Mouse (Mus musculus) bone marrow macrophage, adult 2 months (primary cell): ENCODE measurements around the gene B4galt4. TPM values are rescaled to one million over a fixed set of nuclear protein-coding genes. Genes with fewer than 3 reads are reported as not detected.

ENCODE experiments used
- H3K27ac ChIP-seq: 2 replicates; pipeline ENCODE4 v1.5.1; 2012; ENCODE audit warnings: low read depth, low read length; ENCODE audit not compliant: insufficient read depth
- H3K4me1 ChIP-seq: 2 replicates; pipeline ENCODE4 v1.6.1; 2012; ENCODE audit warnings: low read length; ENCODE audit not compliant: control insufficient read depth, insufficient read depth
- H3K4me3 ChIP-seq: 2 replicates; pipeline ENCODE4 v1.5.1; 2012; ENCODE audit warnings: mild to moderate bottlenecking, low read length, moderate library complexity; ENCODE audit not compliant: insufficient read depth
- CTCF ChIP-seq: IDR thresholded peaks from 2 replicates; pipeline ENCODE4 v1.5.1; 2012; ENCODE audit warnings: low read depth, mild to moderate bottlenecking, low read length, moderate library complexity
- POLR2A ChIP-seq: IDR thresholded peaks from 2 replicates; pipeline ENCODE4 v1.6.1; 2012; ENCODE audit warnings: mild to moderate bottlenecking, low read depth, low read length, borderline replicate concordance
- polyA plus RNA-seq: library from polyadenylated mRNA; stranded (reverse); fragments of >200 nt; gene quantifications from 2 replicates; pipeline ENCODE4 v1.2.4, GENCODE M21; 2012; ENCODE audit not compliant: missing spikeins, insufficient read depth, insufficient read length

The B4galt4 gene
- polyA plus RNA-seq, 1 experiment = 9.8 TPM

DNA sequence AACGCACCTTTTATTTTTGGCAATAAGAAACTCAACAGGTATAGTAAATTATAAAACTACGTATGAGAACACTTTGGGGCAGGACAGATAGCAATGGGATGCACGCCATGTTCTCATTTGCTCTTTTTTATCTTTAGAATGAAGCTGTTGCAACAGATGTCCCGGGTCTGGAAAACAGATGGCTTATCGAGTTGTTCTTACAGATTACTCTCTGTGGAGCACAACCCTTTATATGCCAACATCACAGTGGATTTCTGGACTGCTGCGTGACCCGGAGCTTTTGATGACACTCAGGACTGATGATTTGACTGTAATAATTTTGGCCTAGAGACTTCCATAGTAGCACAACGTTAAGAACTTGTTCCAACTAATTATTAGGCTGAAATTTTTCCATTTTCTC lies 25.7 kb downstream of the B4galt4 start:
- TF ChIP-seq POLR2A (no peak), CTCF (no peak)

DNA sequence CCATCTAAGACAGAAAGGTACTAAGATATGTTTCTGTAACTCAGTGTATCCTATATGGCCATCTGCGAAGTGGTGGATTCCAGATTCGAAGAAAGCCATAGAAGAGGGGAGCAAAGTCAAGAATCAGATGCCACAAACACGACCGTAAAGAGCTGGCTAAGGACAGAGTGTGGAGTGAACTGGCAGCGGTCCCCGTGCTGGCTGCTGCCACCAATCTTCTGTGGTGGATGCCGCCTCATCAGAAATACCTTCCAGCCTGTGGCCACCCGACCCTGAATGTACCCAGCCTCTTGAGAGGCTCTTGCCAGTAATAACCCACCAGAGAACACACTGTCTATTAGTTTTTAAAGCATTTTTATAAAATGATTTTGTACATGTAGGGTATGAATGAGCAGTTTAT lies 26.3 kb downstream of the B4galt4 start:
- TF ChIP-seq CTCF (no peak), POLR2A (no peak)

More for the DNA sequence above, 25.7 kb downstream of the B4galt4 start:
- H3K27ac ChIP-seq = no peak overlapping the region
- peaks cover 24% of the 10 kb centered on the region for H3K4me1 ChIP-seq
- H3K4me3 ChIP-seq = no peak overlapping the region

DNA sequence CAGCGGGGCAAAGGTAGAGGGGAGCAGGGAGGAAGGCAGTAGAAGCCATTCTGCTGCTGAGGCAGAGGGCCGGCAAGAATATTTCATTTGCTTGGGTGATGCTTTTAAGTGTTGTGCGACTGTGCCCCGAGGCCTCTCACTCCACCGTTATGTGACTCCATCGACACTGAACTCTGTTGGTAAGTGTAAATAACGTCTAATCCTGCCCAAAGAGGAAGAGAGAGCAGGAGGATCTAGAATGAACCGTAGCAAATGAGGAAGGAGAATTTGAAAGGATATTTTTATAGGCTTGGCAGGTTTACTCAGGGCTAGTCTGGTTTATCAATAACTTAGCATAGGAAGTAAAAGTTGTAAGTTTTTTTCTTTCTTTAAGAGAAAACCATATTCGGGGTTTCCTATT lies 27.5 kb downstream of the B4galt4 start:
- no peak overlapping the region for H3K4me3 ChIP-seq
- H3K27ac ChIP-seq = no peak overlapping the region
- TF ChIP-seq CTCF (no peak), POLR2A (no peak)
- peaks cover 13% of the 10 kb centered on the region for H3K4me1 ChIP-seq

More for the DNA sequence above, 26.3 kb downstream of the B4galt4 start:
- no peak overlapping the region for H3K27ac ChIP-seq
- no peak overlapping the region for H3K4me3 ChIP-seq
- peaks cover 18% of the 10 kb centered on the region for H3K4me1 ChIP-seq

DNA sequence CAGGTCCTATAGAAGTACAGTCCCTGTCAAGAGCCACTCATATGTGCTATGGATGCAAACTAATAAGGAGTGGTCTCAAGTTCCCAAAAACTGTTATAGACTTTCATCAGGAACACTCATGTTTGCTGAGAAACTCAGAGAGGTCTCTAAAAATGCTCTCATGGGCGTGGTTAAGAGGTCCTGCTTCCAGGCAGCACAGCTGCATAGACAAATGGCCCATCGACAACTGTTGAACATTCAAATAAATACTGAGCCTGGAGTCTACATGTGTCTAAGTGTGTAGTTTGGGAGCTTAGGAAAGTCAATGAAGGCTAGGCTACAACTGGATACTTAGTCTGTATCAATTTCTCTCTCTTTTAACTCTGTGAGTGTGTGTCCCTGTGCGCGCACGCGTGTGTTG lies 29.1 kb downstream of the B4galt4 start:
- Histone ChIP-seq H3K27ac (no peak overlapping the region), H3K4me1 (peaks cover 12% of the 10 kb centered on the region), H3K4me3 (no peak overlapping the region)
- TF ChIP-seq CTCF (no peak), POLR2A (no peak)

DNA sequence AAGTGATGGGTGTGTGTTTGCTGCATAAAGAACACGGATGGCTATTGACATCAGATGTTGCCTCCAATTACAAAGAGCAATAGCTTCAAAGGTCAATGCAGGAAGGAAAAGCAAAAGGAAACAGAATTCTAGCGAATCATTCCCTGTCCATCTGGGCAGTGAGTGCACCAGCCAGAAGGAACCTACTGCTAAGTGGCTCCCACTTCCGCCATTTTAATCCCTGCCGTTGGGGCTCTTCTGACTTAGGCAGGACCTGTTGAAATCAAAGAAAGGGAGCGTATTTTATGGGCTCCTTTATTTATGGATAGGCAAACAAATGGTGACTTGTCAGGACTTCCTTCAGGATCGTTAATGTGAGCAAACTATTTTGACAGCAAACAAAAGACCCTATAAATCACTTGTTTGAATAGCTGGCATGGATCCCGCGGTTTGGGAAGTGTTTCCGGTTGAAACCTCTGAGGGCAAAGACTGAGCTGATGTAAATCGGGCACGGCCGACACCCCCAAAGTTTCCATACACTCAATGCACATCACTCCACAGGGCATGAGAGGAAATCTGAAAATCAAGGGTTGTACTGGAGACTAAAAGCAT lies 30.9 kb downstream of the B4galt4 start:
- TF ChIP-seq POLR2A = no peak
- no peak for TF ChIP-seq CTCF
- H3K4me3 ChIP-seq = no peak overlapping the region
- peaks cover 12% of the 10 kb centered on the region for H3K4me1 ChIP-seq
- no peak overlapping the region for H3K27ac ChIP-seq

DNA sequence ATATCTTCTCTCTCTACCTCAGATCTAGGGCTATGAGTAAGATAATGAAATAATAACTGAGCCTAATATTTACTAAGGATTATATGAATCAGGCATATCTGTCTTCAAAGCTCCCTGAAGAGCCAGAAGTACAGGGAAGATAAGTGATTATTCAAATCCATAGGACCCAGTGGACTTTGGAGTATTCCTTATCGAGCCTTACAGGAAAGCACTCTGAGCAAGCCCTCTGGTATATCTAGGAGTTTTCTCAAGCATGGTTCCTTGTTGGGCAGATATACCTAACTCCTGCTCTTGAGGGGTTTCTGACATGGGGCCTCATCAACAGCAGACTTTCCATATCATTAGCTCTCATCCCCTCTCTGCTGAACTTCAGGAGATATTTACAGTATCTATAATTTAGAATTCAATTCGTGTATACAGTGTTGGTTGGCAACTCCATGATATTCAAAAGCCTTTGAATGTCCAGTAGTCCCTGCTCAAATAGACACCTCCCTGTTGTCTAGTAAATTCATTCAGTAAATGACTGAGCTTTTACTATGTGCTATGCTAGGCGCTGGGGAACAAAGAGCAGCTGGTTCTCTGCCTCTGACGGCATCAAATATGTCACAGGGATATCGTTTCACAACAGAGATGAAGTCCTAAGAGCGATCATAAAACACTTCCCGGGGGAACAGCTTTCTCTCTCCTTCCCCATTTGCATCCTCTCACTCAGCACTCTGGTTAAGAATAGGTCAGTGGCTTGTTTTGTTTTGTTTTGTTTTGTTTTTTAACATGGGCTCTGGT lies 33.1 kb downstream of the B4galt4 start:
- TF ChIP-seq POLR2A (no peak), CTCF (no peak)
- Histone ChIP-seq H3K27ac (no peak overlapping the region), H3K4me3 (no peak overlapping the region)

DNA sequence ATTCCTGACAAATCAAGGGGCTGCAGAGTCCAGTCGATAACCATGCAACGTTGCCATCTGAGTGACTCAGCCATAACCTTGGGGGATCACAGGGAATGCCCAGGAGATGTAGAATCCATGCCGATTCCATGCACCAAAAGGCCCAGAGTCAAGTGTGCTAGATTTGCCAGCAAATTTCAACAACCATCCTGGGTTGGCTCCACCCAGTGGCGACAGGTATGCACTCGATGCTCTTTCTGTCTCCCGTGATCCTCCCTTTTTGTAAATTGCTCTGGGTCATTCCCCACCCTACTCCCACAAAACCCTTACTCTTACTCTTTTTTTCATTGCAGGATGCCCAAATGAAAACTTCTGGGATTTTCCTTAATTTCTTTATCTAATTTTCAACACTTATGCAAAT lies 34.3 kb downstream of the B4galt4 start:
- Histone ChIP-seq H3K27ac (no peak overlapping the region), H3K4me1 (no peaks in the 10 kb centered on the region), H3K4me3 (no peak overlapping the region)
- no peak for TF ChIP-seq CTCF
- TF ChIP-seq POLR2A = no peak

More for the DNA sequence above, 33.1 kb downstream of the B4galt4 start:
- H3K4me1 ChIP-seq = peaks cover 2% of the 10 kb centered on the region

DNA sequence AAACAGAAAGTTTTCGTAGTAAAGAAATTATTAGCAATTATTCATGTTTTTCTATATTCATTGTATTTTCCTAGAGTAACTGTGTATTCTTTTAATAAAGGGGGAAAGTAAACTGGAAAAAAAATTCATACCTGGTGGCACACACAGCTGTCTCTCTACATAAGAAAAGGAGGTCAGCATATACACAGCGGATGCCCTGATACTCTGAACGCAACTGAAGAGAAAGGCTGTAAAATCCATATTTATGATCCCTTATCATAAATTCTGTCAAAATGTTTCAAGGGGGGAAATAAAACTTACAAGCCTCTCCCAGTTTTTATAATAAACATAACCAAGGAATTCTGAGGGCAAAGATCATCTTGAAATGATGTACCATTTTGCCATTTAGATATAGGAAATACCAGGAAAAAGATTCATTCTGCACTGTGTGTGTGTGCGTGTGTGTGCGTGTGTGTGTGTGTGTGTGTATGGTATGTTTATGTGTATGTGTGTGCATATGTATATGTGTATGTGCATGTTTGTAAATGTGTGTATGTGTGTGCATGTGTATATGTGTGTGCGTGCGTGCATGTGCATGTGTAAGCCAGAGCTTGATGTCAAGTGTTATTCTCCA lies 39.0 kb downstream of the B4galt4 start:
- Histone ChIP-seq H3K4me3 (no peak overlapping the region), H3K4me1 (peaks cover 3% of the 10 kb centered on the region), H3K27ac (no peak overlapping the region)
- TF ChIP-seq CTCF (no peak), POLR2A (no peak)

DNA sequence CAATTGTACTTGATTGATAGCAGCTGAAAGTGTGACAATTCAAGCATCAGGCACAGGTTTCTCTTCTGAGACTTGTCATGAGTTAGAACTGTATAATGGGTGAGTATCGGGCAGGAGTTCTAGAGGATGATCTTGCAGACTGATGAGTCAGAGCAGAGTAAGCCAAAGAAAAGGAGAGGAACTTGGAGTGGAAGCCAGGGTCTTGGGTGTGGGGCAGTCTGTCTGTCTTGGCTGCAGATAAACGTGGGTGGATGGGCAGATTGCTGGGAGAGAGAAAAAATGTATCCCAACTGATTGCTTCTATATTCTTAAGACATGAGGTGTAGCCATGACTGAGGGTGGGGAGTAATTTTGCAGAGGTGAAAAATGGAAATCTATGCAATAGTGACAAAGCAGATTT lies 39.9 kb downstream of the B4galt4 start:
- H3K27ac ChIP-seq = no peak overlapping the region
- H3K4me1 ChIP-seq = peaks cover 3% of the 10 kb centered on the region
- TF ChIP-seq POLR2A = no peak
- no peak for TF ChIP-seq CTCF
- no peak overlapping the region for H3K4me3 ChIP-seq

DNA sequence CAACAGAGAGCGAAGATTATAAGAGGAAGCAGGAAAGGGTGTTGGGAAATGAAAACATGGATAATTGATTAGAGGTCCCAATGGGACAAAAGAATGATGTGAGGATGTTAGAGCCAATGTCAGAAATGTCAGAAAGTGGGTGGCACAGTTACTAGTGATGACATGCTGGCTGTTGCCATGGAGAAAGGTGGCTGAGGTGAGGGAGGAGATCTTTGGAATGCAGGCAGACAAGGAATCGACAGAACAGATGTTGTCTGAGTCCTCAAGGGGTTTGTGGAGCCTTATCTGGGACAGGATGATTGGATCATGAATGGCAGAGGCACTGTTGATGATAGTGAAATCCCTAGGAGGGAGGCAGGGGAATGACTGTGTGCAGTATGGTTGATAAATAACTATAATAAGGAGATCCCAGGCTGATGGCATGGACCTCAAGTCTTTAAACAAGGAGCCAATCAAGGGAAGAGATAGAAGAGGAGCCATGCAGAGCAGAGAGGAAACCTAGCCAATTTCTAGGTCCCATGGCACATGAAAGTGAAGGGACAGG lies 40.5 kb downstream of the B4galt4 start:
- peaks cover 3% of the 10 kb centered on the region for H3K4me1 ChIP-seq
- no peak overlapping the region for H3K4me3 ChIP-seq
- H3K27ac ChIP-seq = no peak overlapping the region
- no peak for TF ChIP-seq POLR2A
- TF ChIP-seq CTCF = no peak
